Mouse (Mus musculus) lung, embryonic 14.5 days (tissue): ENCODE results near the gene Sgms1. TPM values are rescaled to one million over a fixed set of nuclear protein-coding genes. Genes with fewer than 3 reads are reported as not detected.
"Not testable (repeated sequence)": the region's sequence is repeated elsewhere in the genome, so short reads cannot be mapped to it uniquely, and the experiment has no call there.

Experiments
- ATAC-seq: fragments of 200-750 bp; cut with Nextera tagmentation; 2 replicates; pipeline ENCODE4 v1.8.0; 2017; ENCODE audit warnings: mild to moderate bottlenecking, moderate TSS enrichment, moderate library complexity; ENCODE audit not compliant: insufficient read depth
- DNase-seq: peaks from one replicate; pipeline ENCODE4 v3.0.0-alpha.2; 2015
- H3K27ac ChIP-seq: fragments of 300-500 bp; sonication (generic); 2 replicates; pipeline ENCODE4 v1.5.1; 2014; ENCODE audit warnings: low read depth, mild to moderate bottlenecking, moderate library complexity
- H3K27me3 ChIP-seq: fragments of 300-500 bp; sonication (generic); 2 replicates; pipeline ENCODE4 v1.6.1; 2014; ENCODE audit warnings: low read length, control low read depth; ENCODE audit not compliant: insufficient read depth
- H3K36me3 ChIP-seq: fragments of 300-500 bp; sonication (generic); 2 replicates; pipeline ENCODE4 v1.6.1; 2014; ENCODE audit warnings: control low read depth; ENCODE audit not compliant: insufficient read depth
- H3K4me1 ChIP-seq: fragments of 300-500 bp; sonication (generic); 2 replicates; pipeline ENCODE4 v1.6.1; 2014; ENCODE audit warnings: antibody characterized with exemption, control low read depth; ENCODE audit not compliant: insufficient read depth
- H3K4me2 ChIP-seq: fragments of 300-500 bp; sonication (generic); 2 replicates; pipeline ENCODE4 v1.6.1; 2014; ENCODE audit warnings: mild to moderate bottlenecking
- H3K4me3 ChIP-seq: fragments of 300-500 bp; sonication (generic); 2 replicates; pipeline ENCODE4 v1.5.1; 2014; ENCODE audit warnings: low read depth, low read length
- H3K9ac ChIP-seq: fragments of 300-500 bp; sonication (generic); 2 replicates; pipeline ENCODE4 v1.6.1; 2014
- H3K9me3 ChIP-seq: fragments of 300-500 bp; sonication (generic); 2 replicates; pipeline ENCODE4 v1.6.1; 2016; ENCODE audit warnings: low read depth, low read length, control low read depth
- CTCF ChIP-seq: IDR thresholded peaks from 2 replicates; pipeline ENCODE4 v1.5.1; 2016; ENCODE audit warnings: antibody characterized with exemption, low read depth
- WGBS: fragments of 180-500 bp; shearing (Covaris S2); extraction: QIAGEN DNeasy Blood & Tissue Kit; methylation state at CpG from one replicate; pipeline ENCODE4 v1.1.7; 2014; 5-methylcytosine and 5-hydroxymethylcytosine counted together
- polyA plus RNA-seq: library from polyadenylated mRNA; unstranded; fragments of >200 nt; fragmentation: Nextera tagmentation; extraction: Ambion mirVana; gene quantifications from 2 replicates; pipeline ENCODE4 v1.2.1, GENCODE M21; 2014

Gene Sgms1
- polyA plus RNA-seq, 1 experiment from 2014 or later: 50.2 TPM

- H3K4me2 ChIP-seq: no peak overlapping the region
- H3K36me3 ChIP-seq: no peaks in the 10 kb centered on the region
- 77% methylated on average over 6 of the region's 6 CpGs for WGBS
- no peaks in the 10 kb centered on the region for H3K4me1 ChIP-seq
- no peaks in the 10 kb centered on the region for H3K27me3 ChIP-seq
- DNase-seq: no peak
- H3K9me3 ChIP-seq: no peaks in the 10 kb centered on the region
- no peak overlapping the region for H3K4me3 ChIP-seq
- no peak for TF ChIP-seq CTCF
- H3K9ac ChIP-seq: no peak overlapping the region
- H3K27ac ChIP-seq: no peak overlapping the region
- no peak for ATAC-seq
Measured at GRCm38 (mm10) chr19:32087736-32088470, 301.6 kb downstream of the Sgms1 start.

DNA sequence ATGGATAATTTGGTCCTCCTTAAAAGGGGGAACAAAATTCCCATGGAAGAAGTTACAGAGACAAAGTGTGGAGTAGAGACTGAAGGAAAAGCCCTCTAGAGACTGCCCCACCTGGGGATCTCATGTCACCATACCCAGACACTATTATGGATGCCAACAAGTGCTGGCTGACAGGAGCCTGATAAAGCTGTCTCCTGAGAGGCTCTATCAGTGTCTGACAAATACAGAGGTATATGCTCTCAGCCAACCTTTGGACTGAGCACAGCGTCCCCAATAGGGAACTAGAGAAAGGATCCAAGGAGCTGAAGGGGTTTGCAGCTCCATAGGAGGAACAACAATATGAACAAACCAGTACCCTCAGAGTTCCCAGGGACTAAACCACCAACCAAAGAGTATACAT, 304.7 kb downstream of the Sgms1 start:
- H3K27me3 ChIP-seq, ATAC-seq, H3K9ac ChIP-seq, H3K4me2 ChIP-seq, DNase-seq, H3K4me1 ChIP-seq, H3K36me3 ChIP-seq, H3K4me3 ChIP-seq, H3K27ac ChIP-seq, H3K9me3 ChIP-seq: not testable (repeated sequence)
- WGBS: 76% methylated on average over 1 of the region's 1 CpGs

Other genes starting within 250 kb of the Sgms1 start
- gene Rpl9-ps6, start 76.9 kb upstream of the Sgms1 start, polyA plus RNA-seq: 133 and 163 TPM in 2 replicates
- 67.6 and 68.6 TPM in 2 replicates for gene Minpp1, start 96.1 kb upstream of the Sgms1 start, polyA plus RNA-seq
- 3.4 and 3.7 TPM in 2 replicates for gene Papss2, start 206.1 kb upstream of the Sgms1 start, polyA plus RNA-seq